Mouse (Mus musculus) heart, adult 18-20 months (tissue): ENCODE measurements at regions not wholly inside any gene's neighbourhood (a gene's known extent, or its start where the extent isn't known, plus 50 kb on each side); places are given as distances from the start of the nearest gene placed in this dataset.

Experiments
- DNase-seq, 2 experiments: peaks; one replicate each; pipeline ENCODE4 v3.0.0; 2021 to 2022; ENCODE audit warnings: mixed read lengths in 1 of 2

DNA sequence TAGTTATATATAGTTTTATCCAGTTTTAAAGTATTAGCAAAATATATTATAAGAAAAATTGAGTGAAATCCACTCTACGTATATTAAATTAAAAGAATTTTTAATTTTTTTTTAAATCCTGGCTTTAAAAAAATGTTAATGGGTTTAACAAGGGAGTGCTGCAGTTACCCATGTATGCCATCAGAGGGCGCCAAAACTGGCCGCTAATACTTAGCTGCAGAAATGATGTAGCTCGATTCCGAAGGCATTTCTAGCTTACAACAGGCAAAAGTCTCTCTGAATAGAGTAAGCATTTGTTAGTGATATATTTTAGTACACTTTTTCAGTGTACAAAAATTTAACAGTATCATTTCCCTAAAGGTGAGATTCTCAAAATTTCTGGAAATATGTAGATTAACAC, 73.1 kb downstream of the Olfr444 start:
- DNase-seq, result peak in 1 of 2 experiments; percentile 9
